Mouse (Mus musculus) lung, adult 2 months (tissue): ENCODE data around the gene Emc10.

ENCODE experiments used
- CTCF ChIP-seq: fragments of 200-500 bp; IDR thresholded peaks from 2 replicates; pipeline ENCODE4 v1.5.1; 2011; ENCODE audit warnings: mild to moderate bottlenecking, low read length, control low read depth; ENCODE audit not compliant: insufficient read depth
- POLR2A ChIP-seq: fragments of 200-500 bp; IDR thresholded peaks from 2 replicates; pipeline ENCODE4 v1.6.1; 2011; ENCODE audit warnings: low read depth, mild to moderate bottlenecking, control low read depth, low read length, borderline replicate concordance; ENCODE audit errors: extremely low read depth

DNA sequence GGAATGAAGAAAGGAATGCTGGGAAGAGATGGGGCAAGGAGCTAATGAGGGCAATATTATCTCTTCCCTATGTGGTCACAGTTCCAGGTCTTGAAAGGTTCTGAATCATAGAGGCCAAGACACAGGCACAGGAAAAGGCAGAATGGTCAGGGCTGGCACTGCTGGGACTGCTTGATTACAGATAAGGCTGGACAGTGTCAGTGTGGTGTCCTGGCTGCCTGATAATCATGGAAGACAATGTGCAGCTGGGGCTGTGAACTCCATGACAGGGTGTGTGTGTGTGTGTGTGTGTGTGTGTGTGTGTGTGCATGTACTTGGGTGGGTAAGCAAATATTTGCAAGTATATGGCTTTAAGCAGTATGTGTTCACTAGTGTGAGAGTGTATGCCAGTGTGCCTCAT, 11.2 kb upstream of the Emc10 start:
- TF ChIP-seq CTCF (no peak), POLR2A (no peak)
